Mouse (Mus musculus) erythroblast, embryonic 14.5 days (primary cell): Measurements from ENCODE around the gene Prrt1.

ENCODE experiments used
- GATA1 ChIP-seq: IDR thresholded peaks from 2 replicates; pipeline ENCODE4 v1.6.1; 2012; ENCODE audit warnings: low read length, inconsistent platforms, mixed read lengths
- TAL1 ChIP-seq: IDR thresholded peaks from 3 replicates; pipeline ENCODE4 v1.6.1; 2012; ENCODE audit warnings: low read length, inconsistent platforms, mixed read lengths

DNA sequence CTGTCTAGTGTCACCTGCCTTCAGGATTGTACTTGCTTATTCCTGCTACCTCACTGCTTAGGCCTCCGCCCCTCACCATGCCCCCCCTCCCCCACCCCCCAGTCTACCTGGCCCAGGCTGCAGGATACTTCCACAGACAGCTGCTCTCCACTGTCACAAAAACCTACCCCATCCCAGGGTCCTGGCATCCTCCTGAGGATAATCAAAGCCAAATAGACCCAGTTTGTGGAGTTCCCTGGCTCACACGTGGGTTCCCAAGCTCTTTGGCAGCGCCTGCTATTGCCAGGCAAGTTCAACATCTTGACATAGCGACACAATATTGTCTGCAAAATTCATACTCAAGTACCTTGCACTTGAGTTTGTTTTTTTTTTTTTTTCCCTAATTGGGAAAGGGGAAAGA lies 51.3 kb downstream of the Prrt1 start:
- TF ChIP-seq GATA1 (no peak), TAL1 (no peak)
